Mouse (Mus musculus) C2C12 (cell line): Measurements from ENCODE around the gene AA986860. TPM values are rescaled to one million over a fixed set of nuclear protein-coding genes. Genes with fewer than 3 reads are reported as not detected.

ENCODE experiments used
- H3K27me3 ChIP-seq: one replicate; pipeline ENCODE4 v1.6.1; 2011; ENCODE audit not compliant: control insufficient read depth, insufficient read depth, insufficient read length
- H3K36me3 ChIP-seq: one replicate; pipeline ENCODE4 v1.6.1; 2011; ENCODE audit not compliant: control insufficient read depth, insufficient read depth
- H3K4me3 ChIP-seq: one replicate; pipeline ENCODE4 v1.5.1; 2011; ENCODE audit warnings: mild to moderate bottlenecking, control low read depth; ENCODE audit not compliant: poor library complexity, insufficient read depth, severe bottlenecking
- H3K79me2 ChIP-seq: one replicate; pipeline ENCODE4 v1.6.1; 2011; ENCODE audit not compliant: control insufficient read depth, insufficient read depth
- H3K79me3 ChIP-seq: one replicate; pipeline ENCODE4 v1.6.1; 2011; ENCODE audit warnings: low read depth, control low read depth
- H3ac ChIP-seq: one replicate; pipeline ENCODE3; 2011; ENCODE audit warnings: low read depth; ENCODE audit not compliant: control insufficient read depth, insufficient read length
- CEBPB ChIP-seq: IDR thresholded peaks from one replicate; pipeline ENCODE4 v1.6.1; 2011; ENCODE audit warnings: low read depth, mild to moderate bottlenecking, control low read depth, moderate library complexity
- CTCF ChIP-seq: IDR thresholded peaks from one replicate; pipeline ENCODE4 v1.5.1; 2011; ENCODE audit not compliant: control insufficient read depth, insufficient read depth, insufficient read length
- FOSL1 ChIP-seq: IDR thresholded peaks from one replicate; pipeline ENCODE4 v1.8.0; 2011; ENCODE audit warnings: mild to moderate bottlenecking, low read length; ENCODE audit not compliant: poor library complexity, insufficient read depth, severe bottlenecking
- MAX ChIP-seq: IDR thresholded peaks from one replicate; pipeline ENCODE4 v1.6.1; 2011; ENCODE audit warnings: mild to moderate bottlenecking, control low read depth
- MYOD1 ChIP-seq: IDR thresholded peaks from one replicate; pipeline ENCODE4 v1.6.1; 2011; ENCODE audit warnings: low read depth; ENCODE audit not compliant: control insufficient read depth, insufficient read length
- MYOG ChIP-seq: IDR thresholded peaks from one replicate; pipeline ENCODE4 v1.6.1; 2011; ENCODE audit not compliant: control insufficient read depth, insufficient read length; ENCODE audit errors: extremely low read depth
- USF1 ChIP-seq: IDR thresholded peaks from one replicate; pipeline ENCODE4 v1.6.1; 2011; ENCODE audit warnings: low read depth, mild to moderate bottlenecking, control low read depth, moderate library complexity
- polyA plus RNA-seq: library from polyadenylated mRNA; unstranded; fragments of >200 nt; fragmentation: generic; extraction: Trizol; gene quantifications from one replicate; pipeline ENCODE4 v1.2.1, GENCODE M21; 2012; ENCODE audit warnings: missing spikeins

AA986860 gene
- polyA plus RNA-seq, 1 experiment, result 0.88 TPM

DNA sequence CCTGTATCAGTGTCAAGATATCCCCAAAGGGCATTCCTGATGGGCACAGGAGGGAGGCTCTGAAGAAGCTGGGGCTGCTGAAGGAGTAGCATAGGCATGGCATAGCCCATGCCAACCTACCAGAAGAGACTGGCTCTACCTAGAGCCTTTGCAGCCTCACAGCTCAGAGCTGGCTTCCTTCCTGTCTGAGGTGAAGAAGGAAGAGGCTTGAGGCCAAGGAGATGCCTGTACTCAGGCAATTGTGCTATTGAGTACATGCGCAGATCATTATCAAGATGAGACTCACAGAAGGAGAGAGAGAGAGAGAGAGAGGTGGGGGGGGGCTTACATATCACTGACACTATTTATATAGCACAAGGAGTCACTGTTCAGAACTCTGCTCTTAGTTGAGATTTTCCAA is 12.0 kb downstream of the AA986860 start:
- no peaks in the 10 kb centered on the region for H3K79me2 ChIP-seq
- no peaks in the 10 kb centered on the region for H3K79me3 ChIP-seq
- no peaks in the 10 kb centered on the region for H3K27me3 ChIP-seq
- TF ChIP-seq MAX, result no peak
- no peak for TF ChIP-seq MYOD1
- no peak for TF ChIP-seq MYOG
- no peaks in the 10 kb centered on the region for H3K36me3 ChIP-seq
- no peak overlapping the region for H3ac ChIP-seq
- no peak overlapping the region for H3K4me3 ChIP-seq

GRCm38 (mm10) chr1:130744217-130744616 is 12.4 kb downstream of the AA986860 start:
- TF ChIP-seq MAX, result no peak
- no peak for TF ChIP-seq CTCF
- TF ChIP-seq MYOG, result no peak
- TF ChIP-seq CEBPB, result no peak
- no peak for TF ChIP-seq MYOD1
- no peaks in the 10 kb centered on the region for H3K79me3 ChIP-seq

GRCm38 (mm10) chr1:130744961-130745360 is 13.2 kb downstream of the AA986860 start:
- Histone ChIP-seq H3K79me3 (no peaks in the 10 kb centered on the region), H3ac (no peak overlapping the region), H3K79me2 (no peaks in the 10 kb centered on the region), H3K36me3 (no peaks in the 10 kb centered on the region), H3K27me3 (no peaks in the 10 kb centered on the region), H3K4me3 (no peak overlapping the region)
- TF ChIP-seq MYOG (no peak), CTCF (no peak), USF1 (no peak), MAX (no peak), MYOD1 (no peak), CEBPB (no peak), FOSL1 (no peak)

More at GRCm38 (mm10) chr1:130744217-130744616, 12.4 kb downstream of the AA986860 start:
- Histone ChIP-seq H3K36me3 (no peaks in the 10 kb centered on the region), H3K79me2 (no peaks in the 10 kb centered on the region), H3K27me3 (no peaks in the 10 kb centered on the region), H3ac (no peak overlapping the region), H3K4me3 (no peak overlapping the region)

DNA sequence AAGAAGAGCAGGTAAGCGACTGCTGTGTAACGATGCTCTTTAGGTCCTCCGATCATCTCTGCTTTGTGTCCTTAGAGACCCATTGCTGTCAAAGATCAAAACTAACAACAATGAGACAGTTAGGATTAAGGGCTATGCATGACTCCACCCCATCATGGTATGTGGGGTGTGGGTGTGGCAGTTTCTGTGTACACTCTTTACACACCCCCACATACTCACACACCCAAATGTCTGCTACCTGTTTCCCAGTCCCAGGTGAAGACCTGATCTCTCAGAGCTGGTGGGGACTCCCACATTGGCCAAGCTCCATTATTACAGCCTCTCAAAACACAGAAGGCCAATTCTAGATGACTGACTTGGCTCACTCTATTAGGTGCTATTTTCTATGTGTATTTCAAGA is 13.8 kb downstream of the AA986860 start:
- no peak overlapping the region for H3ac ChIP-seq
- no peaks in the 10 kb centered on the region for H3K36me3 ChIP-seq
- TF ChIP-seq FOSL1, result no peak
- no peak for TF ChIP-seq USF1
- no peak for TF ChIP-seq MYOG
- TF ChIP-seq CTCF, result no peak
- no peak for TF ChIP-seq MAX
- no peak for TF ChIP-seq MYOD1
- no peak for TF ChIP-seq CEBPB
- H3K79me2 ChIP-seq, result no peaks in the 10 kb centered on the region
- H3K4me3 ChIP-seq, result no peak overlapping the region
- no peaks in the 10 kb centered on the region for H3K79me3 ChIP-seq
- H3K27me3 ChIP-seq, result no peaks in the 10 kb centered on the region

- Histone ChIP-seq H3K79me2 (no peaks in the 10 kb centered on the region), H3ac (no peak overlapping the region), H3K4me3 (no peak overlapping the region), H3K36me3 (no peaks in the 10 kb centered on the region), H3K79me3 (no peaks in the 10 kb centered on the region), H3K27me3 (no peaks in the 10 kb centered on the region)
- TF ChIP-seq MYOD1 (no peak), CEBPB (no peak), CTCF (no peak), FOSL1 (no peak), MYOG (no peak), USF1 (no peak), MAX (no peak)
Observed at GRCm38 (mm10) chr1:130746819-130747218, 15.0 kb downstream of the AA986860 start.

DNA sequence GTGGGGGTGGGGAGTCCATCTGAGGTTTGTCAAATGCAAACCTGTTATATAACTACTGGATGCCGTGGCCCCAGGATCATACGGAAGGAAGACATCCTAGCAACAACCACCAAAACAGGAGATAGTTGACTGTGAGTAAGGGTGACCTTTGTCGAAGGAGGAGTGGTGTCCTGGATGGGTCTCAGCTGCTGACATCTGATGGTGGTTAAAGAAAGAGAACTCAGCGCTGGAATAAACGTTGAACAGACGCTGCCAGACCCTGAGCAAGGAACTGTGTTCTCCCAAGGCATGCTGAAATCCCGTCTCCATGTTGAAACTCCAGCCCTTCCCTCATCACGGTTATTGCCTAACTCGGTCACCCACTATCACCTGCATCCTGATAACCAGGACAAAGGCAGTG is 27.9 kb downstream of the AA986860 start:
- H3K79me2 ChIP-seq, result no peaks in the 10 kb centered on the region
- H3K4me3 ChIP-seq, result no peak overlapping the region
- H3K36me3 ChIP-seq, result no peaks in the 10 kb centered on the region
- H3K79me3 ChIP-seq, result no peaks in the 10 kb centered on the region
- TF ChIP-seq CEBPB (no peak), MYOD1 (no peak), FOSL1 (no peak), USF1 (no peak), MAX (no peak), CTCF (no peak), MYOG (no peak)
- H3K27me3 ChIP-seq, result no peaks in the 10 kb centered on the region
- H3ac ChIP-seq, result no peak overlapping the region

DNA sequence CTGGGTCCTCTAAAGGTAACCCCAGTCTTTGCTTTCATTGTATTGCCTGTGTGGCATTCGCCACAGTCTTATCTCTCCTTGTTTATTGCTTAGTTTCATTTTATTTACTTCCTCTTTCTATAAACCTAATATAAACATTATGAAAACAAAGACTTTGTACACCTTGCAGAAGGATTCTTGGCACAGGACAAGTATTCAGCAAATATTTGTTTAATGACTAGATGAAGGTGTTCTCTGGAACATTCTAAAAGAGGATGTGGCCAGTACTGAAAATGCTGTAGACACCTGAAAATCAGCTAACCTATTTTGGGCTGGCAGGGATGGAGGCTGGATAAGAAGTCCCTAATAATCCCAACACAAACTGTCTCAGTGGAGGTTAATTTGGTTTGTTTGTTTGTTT is 29.8 kb downstream of the AA986860 start:
- Histone ChIP-seq H3K79me3 (no peaks in the 10 kb centered on the region), H3K79me2 (no peaks in the 10 kb centered on the region), H3K36me3 (no peaks in the 10 kb centered on the region), H3K27me3 (no peaks in the 10 kb centered on the region), H3K4me3 (no peak overlapping the region), H3ac (no peak overlapping the region)
- no peak for TF ChIP-seq MAX
- TF ChIP-seq MYOG, result no peak
- TF ChIP-seq CEBPB, result no peak
- no peak for TF ChIP-seq CTCF
- TF ChIP-seq MYOD1, result no peak
- no peak for TF ChIP-seq FOSL1
- no peak for TF ChIP-seq USF1
